Mouse (Mus musculus) embryonic fibroblast, embryonic 13.5 days (primary cell): ENCODE measurements around the gene Ctxn1.

ENCODE experiments used
- CTCF ChIP-seq: IDR thresholded peaks from 2 replicates; pipeline ENCODE4 v1.5.1; 2011; ENCODE audit warnings: mild to moderate bottlenecking, control low read depth, low read length, moderate library complexity, borderline replicate concordance; ENCODE audit not compliant: insufficient read depth
- POLR2A ChIP-seq: IDR thresholded peaks from 2 replicates; pipeline ENCODE4 v1.6.1; 2011; ENCODE audit warnings: low read depth, mild to moderate bottlenecking, control low read depth, low read length, moderate library complexity

DNA sequence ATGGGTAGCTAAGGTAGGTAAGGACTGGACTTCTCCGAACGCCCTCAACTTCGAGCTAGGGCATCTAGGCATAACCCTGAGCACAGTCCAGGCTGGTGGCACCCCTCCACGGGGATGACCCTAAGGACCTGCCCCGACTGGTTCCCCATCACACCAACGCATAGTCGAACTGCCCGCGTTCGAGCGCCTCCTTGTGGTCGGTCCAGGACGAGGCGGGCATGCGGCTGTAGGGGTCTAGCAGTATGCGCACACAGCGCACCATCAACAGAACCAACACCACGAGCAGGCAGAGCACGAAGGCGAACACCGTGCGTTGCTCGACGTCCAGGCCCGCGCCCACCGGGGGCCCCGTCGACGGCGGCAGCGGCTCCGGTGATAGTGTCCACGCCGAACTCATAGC, 841 bp downstream of the Ctxn1 start:
- TF ChIP-seq POLR2A (no peak; the same call in none of the 2 replicates), CTCF (peak; percentile 92)
